Mouse (Mus musculus): ENCODE measurements around the gene Zkscan2. TPM values are rescaled to one million over a fixed set of nuclear protein-coding genes. Genes with fewer than 3 reads are reported as not detected.
A peak's percentile ranks its signal among the peaks of the same experiment; 100 is the strongest.

Zkscan2 gene
- 2.8 and 3.5 TPM in 2 replicates for polyA plus RNA-seq (2015; fragmentation: Nextera tagmentation; extraction: Ambion mirVana)

GRCm38 (mm10) chr7:123500239-123501219 lies at the start of gene Zkscan2:
TSS of gene Zkscan2 (minus strand) at chr7:123500449.
- no peaks in the 10 kb centered on the region for H3K9me3 ChIP-seq (ENCODE audit: low read length)
- ATAC-seq (ENCODE audit: low FRiP score, low TSS enrichment) = peak; percentile 93
- peak within 1 kb of the TSS; percentile 59 for H3K9ac ChIP-seq (replicated peaks; ENCODE audit: low read length)
- H3K36me3 ChIP-seq (ENCODE audit: insufficient read depth, low read length) = no peaks in the 10 kb centered on the region
- 1% methylated on average over 64 of the region's 71 CpGs for WGBS
- peak within 1 kb of the TSS; percentile 58 for H3K4me3 ChIP-seq (ENCODE audit: low read length)
- peak within 1 kb of the TSS; percentile 77 for H3K4me2 ChIP-seq (replicated peaks; ENCODE audit: low read depth, low read length)
- peaks cover 8% of the 10 kb centered on the region; the same call in 1 of the 2 replicates for H3K4me1 ChIP-seq (ENCODE audit: insufficient read depth, low read length)
- H3K27ac ChIP-seq (ENCODE audit: low read length) = no peak within 1 kb of the TSS
- no peaks in the 10 kb centered on the region for H3K27me3 ChIP-seq (ENCODE audit: insufficient read depth, low read length)

- no peaks in the 10 kb centered on the region for H3K36me3 ChIP-seq (ENCODE audit: insufficient read depth, low read length)
- no peak overlapping the region for H3K4me2 ChIP-seq (replicated peaks; ENCODE audit: low read depth, low read length)
- 71% methylated on average over 3 of the region's 3 CpGs for WGBS
- H3K4me1 ChIP-seq (ENCODE audit: insufficient read depth, low read length) = no peaks in the 10 kb centered on the region
- ATAC-seq (ENCODE audit: low FRiP score, low TSS enrichment) = no peak
- peaks cover 6% of the 10 kb centered on the region for H3K9me3 ChIP-seq (ENCODE audit: low read length)
- H3K4me3 ChIP-seq (ENCODE audit: low read length) = no peak overlapping the region
- no peak overlapping the region for H3K9ac ChIP-seq (replicated peaks; ENCODE audit: low read length)
- no peak overlapping the region for H3K27ac ChIP-seq (ENCODE audit: low read length)
- no peaks in the 10 kb centered on the region for H3K27me3 ChIP-seq (ENCODE audit: insufficient read depth, low read length)
Measured at GRCm38 (mm10) chr7:123529190-123529589, 28.9 kb upstream of the Zkscan2 start.

GRCm38 (mm10) chr7:123525761-123526160 lies 25.5 kb upstream of the Zkscan2 start:
- ATAC-seq (ENCODE audit: low FRiP score, low TSS enrichment) = no peak
- WGBS = 29% methylated on average over 10 of the region's 10 CpGs
- no peaks in the 10 kb centered on the region for H3K9me3 ChIP-seq (ENCODE audit: low read length)

GRCm38 (mm10) chr7:123524218-123524861 lies 24.1 kb upstream of the Zkscan2 start:
- H3K27me3 ChIP-seq (ENCODE audit: insufficient read depth, low read length) = no peaks in the 10 kb centered on the region

More at GRCm38 (mm10) chr7:123525761-123526160, 25.5 kb upstream of the Zkscan2 start:
- H3K27ac ChIP-seq (ENCODE audit: low read length) = no peak overlapping the region
- H3K4me2 ChIP-seq (replicated peaks; ENCODE audit: low read depth, low read length) = no peak overlapping the region
- H3K4me3 ChIP-seq (ENCODE audit: low read length) = no peak overlapping the region
- no peaks in the 10 kb centered on the region for H3K4me1 ChIP-seq (ENCODE audit: insufficient read depth, low read length)
- H3K9ac ChIP-seq (replicated peaks; ENCODE audit: low read length) = no peak overlapping the region
- H3K27me3 ChIP-seq (ENCODE audit: insufficient read depth, low read length) = no peaks in the 10 kb centered on the region
- no peaks in the 10 kb centered on the region for H3K36me3 ChIP-seq (ENCODE audit: insufficient read depth, low read length)

GRCm38 (mm10) chr7:123507946-123508345 lies 7.7 kb upstream of the Zkscan2 start:
- Histone ChIP-seq H3K27me3 (ENCODE audit: insufficient read depth, low read length) (no peaks in the 10 kb centered on the region), H3K9me3 (ENCODE audit: low read length) (peaks cover 12% of the 10 kb centered on the region; the same call in 1 of the 2 replicates), H3K36me3 (ENCODE audit: insufficient read depth, low read length) (no peaks in the 10 kb centered on the region), H3K4me3 (ENCODE audit: low read length) (no peak overlapping the region), H3K4me2 (replicated peaks; ENCODE audit: low read depth, low read length) (no peak overlapping the region), H3K4me1 (ENCODE audit: insufficient read depth, low read length) (no peaks in the 10 kb centered on the region), H3K27ac (ENCODE audit: low read length) (no peak overlapping the region), H3K9ac (replicated peaks; ENCODE audit: low read length) (no peak overlapping the region)
- no peak for ATAC-seq (ENCODE audit: low FRiP score, low TSS enrichment)
- 66% methylated on average over 7 of the region's 7 CpGs for WGBS

More at GRCm38 (mm10) chr7:123524218-123524861, 24.1 kb upstream of the Zkscan2 start:
- Histone ChIP-seq H3K4me1 (ENCODE audit: insufficient read depth, low read length) (no peaks in the 10 kb centered on the region), H3K9me3 (ENCODE audit: low read length) (no peaks in the 10 kb centered on the region), H3K9ac (replicated peaks; ENCODE audit: low read length) (no peak overlapping the region), H3K36me3 (ENCODE audit: insufficient read depth, low read length) (no peaks in the 10 kb centered on the region), H3K4me2 (replicated peaks; ENCODE audit: low read depth, low read length) (no peak overlapping the region), H3K27ac (ENCODE audit: low read length) (no peak overlapping the region), H3K4me3 (ENCODE audit: low read length) (no peak overlapping the region)
- ATAC-seq (ENCODE audit: low FRiP score, low TSS enrichment) = 0 out of 2 replicates have a peak, but pooled peaks have one; percentile 27
- WGBS = 23% methylated on average over 8 of the region's 8 CpGs

- H3K9me3 ChIP-seq (ENCODE audit: low read length) = peaks cover 11% of the 10 kb centered on the region; the same call in 1 of the 2 replicates
- H3K36me3 ChIP-seq (ENCODE audit: insufficient read depth, low read length) = no peaks in the 10 kb centered on the region
- H3K4me3 ChIP-seq (ENCODE audit: low read length) = no peak overlapping the region
- H3K27ac ChIP-seq (ENCODE audit: low read length) = no peak overlapping the region
- H3K27me3 ChIP-seq (ENCODE audit: insufficient read depth, low read length) = no peaks in the 10 kb centered on the region
- no peak overlapping the region for H3K4me2 ChIP-seq (replicated peaks; ENCODE audit: low read depth, low read length)
- WGBS = 27% methylated on average over 1 of the region's 1 CpGs
- H3K9ac ChIP-seq (replicated peaks; ENCODE audit: low read length) = no peak overlapping the region
- peaks cover 8% of the 10 kb centered on the region; the same call in 1 of the 2 replicates for H3K4me1 ChIP-seq (ENCODE audit: insufficient read depth, low read length)
- no peak for ATAC-seq (ENCODE audit: low FRiP score, low TSS enrichment)
Measured at GRCm38 (mm10) chr7:123503358-123503757, 3.1 kb upstream of the Zkscan2 start.

GRCm38 (mm10) chr7:123499481-123500238 lies 589 bp downstream of the Zkscan2 start:
- Histone ChIP-seq H3K27ac (ENCODE audit: low read length) (no peak overlapping the region), H3K4me1 (ENCODE audit: insufficient read depth, low read length) (peaks cover 8% of the 10 kb centered on the region; the same call in 1 of the 2 replicates), H3K9ac (replicated peaks; ENCODE audit: low read length) (peak overlapping the region; percentile 59), H3K4me3 (ENCODE audit: low read length) (peak overlapping the region; percentile 58), H3K9me3 (ENCODE audit: low read length) (no peaks in the 10 kb centered on the region), H3K27me3 (ENCODE audit: insufficient read depth, low read length) (no peaks in the 10 kb centered on the region), H3K4me2 (replicated peaks; ENCODE audit: low read depth, low read length) (peak overlapping the region; percentile 77), H3K36me3 (ENCODE audit: insufficient read depth, low read length) (no peaks in the 10 kb centered on the region)
- ATAC-seq (ENCODE audit: low FRiP score, low TSS enrichment) = no peak
- WGBS = 38% methylated on average over 19 of the region's 19 CpGs

GRCm38 (mm10) chr7:123487703-123488102 lies 12.5 kb downstream of the Zkscan2 start:
- no peaks in the 10 kb centered on the region for H3K9me3 ChIP-seq (ENCODE audit: low read length)
- no peaks in the 10 kb centered on the region for H3K4me1 ChIP-seq (ENCODE audit: insufficient read depth, low read length)
- H3K9ac ChIP-seq (replicated peaks; ENCODE audit: low read length) = no peak overlapping the region
- peaks cover 4% of the 10 kb centered on the region; the same call in 1 of the 2 replicates for H3K36me3 ChIP-seq (ENCODE audit: insufficient read depth, low read length)
- no peak overlapping the region for H3K27ac ChIP-seq (ENCODE audit: low read length)
- WGBS = 76% methylated on average over 5 of the region's 5 CpGs
- H3K27me3 ChIP-seq (ENCODE audit: insufficient read depth, low read length) = no peaks in the 10 kb centered on the region
- no peak overlapping the region for H3K4me3 ChIP-seq (ENCODE audit: low read length)
- no peak overlapping the region for H3K4me2 ChIP-seq (replicated peaks; ENCODE audit: low read depth, low read length)
- ATAC-seq (ENCODE audit: low FRiP score, low TSS enrichment) = no peak

- Histone ChIP-seq H3K4me1 (ENCODE audit: insufficient read depth, low read length) (no peaks in the 10 kb centered on the region), H3K9ac (replicated peaks; ENCODE audit: low read length) (no peak overlapping the region), H3K9me3 (ENCODE audit: low read length) (no peaks in the 10 kb centered on the region), H3K27ac (ENCODE audit: low read length) (no peak overlapping the region), H3K4me3 (ENCODE audit: low read length) (no peak overlapping the region), H3K36me3 (ENCODE audit: insufficient read depth, low read length) (no peaks in the 10 kb centered on the region), H3K4me2 (replicated peaks; ENCODE audit: low read depth, low read length) (no peak overlapping the region), H3K27me3 (ENCODE audit: insufficient read depth, low read length) (no peaks in the 10 kb centered on the region)
- WGBS = 92% methylated on average over 1 of the region's 1 CpGs
- no peak for ATAC-seq (ENCODE audit: low FRiP score, low TSS enrichment)
Measured at GRCm38 (mm10) chr7:123467961-123468360, 32.3 kb downstream of the Zkscan2 start.

All from kidney, embryonic 16.5 days (tissue).